ENCODE assay signal across 12 mouse cellular contexts in the genomic region with DNA sequence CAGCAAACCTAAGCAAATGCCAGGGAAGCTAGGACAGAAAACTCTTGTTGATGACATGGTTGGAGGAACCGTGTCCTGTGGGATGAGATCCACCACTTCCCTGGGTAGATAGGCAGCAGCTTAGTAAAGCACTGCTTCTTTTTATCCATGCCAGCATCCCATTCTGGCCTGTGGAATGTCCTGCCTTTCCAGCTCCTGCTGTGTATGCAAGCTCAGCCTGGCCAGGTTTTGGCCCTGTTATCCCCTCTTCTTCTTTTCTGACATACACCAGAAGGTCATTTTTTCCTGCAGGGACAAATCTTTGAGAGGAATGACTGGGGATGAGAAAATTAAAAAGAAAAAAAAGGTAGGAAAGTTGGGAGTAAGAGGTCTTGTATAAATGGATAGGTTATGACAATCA. TPM values are rescaled to one million over a fixed set of nuclear protein-coding genes. Genes with fewer than 3 reads are reported as not detected.
"Had no signal": no experiment of that assay in that cellular context is flagged by ENCODE, and none has a peak within 500 bp of the region (broad histone marks: within the 10 kb centered on the region; RNA-seq: fewer than 3 reads in every experiment).

No protein-coding gene starts in this region.

RNA-seq across cellular contexts. Expression of gene Gal3st2b, which starts 17.3 kb away (rescaled TPM):
- polyA plus RNA-seq: lung, embryonic 14.5 days; lung, embryonic 16.5 days; midbrain, embryonic 10.5 days; midbrain, embryonic 12.5 days; midbrain, embryonic 14.5 days; midbrain, embryonic 16.5 days; myocyte; neural tube, embryonic 11.5 days; neural tube, embryonic 13.5 days; neural tube, embryonic 15.5 days had no signal

RNA-seq across cellular contexts. Expression of gene Gal3st2c, which starts 54.9 kb away (rescaled TPM):
- polyA plus RNA-seq: lung, embryonic 14.5 days; lung, embryonic 16.5 days; midbrain, embryonic 10.5 days; midbrain, embryonic 12.5 days; midbrain, embryonic 14.5 days; midbrain, embryonic 16.5 days; myocyte; neural tube, embryonic 11.5 days; neural tube, embryonic 13.5 days; neural tube, embryonic 15.5 days; stomach, embryonic 14.5 days; stomach, embryonic 16.5 days had no signal
